Mouse (Mus musculus) cerebellum, adult 2 months (tissue): ENCODE data around the gene Epha2. TPM values are rescaled to one million over a fixed set of nuclear protein-coding genes. Genes with fewer than 3 reads are reported as not detected.

Source experiments
- DNase-seq, 2 experiments: peaks; one replicate each; pipeline ENCODE4 v3.0.0; 2021
- H3K27ac ChIP-seq: fragments of 200-500 bp; 2 replicates; pipeline ENCODE4 v1.5.1; 2012; ENCODE audit warnings: low read length, control low read depth, inconsistent platforms; ENCODE audit not compliant: insufficient read depth
- H3K27me3 ChIP-seq: fragments of 200-500 bp; 2 replicates; pipeline ENCODE4 v1.6.1; 2012; ENCODE audit warnings: inconsistent platforms, mild to moderate bottlenecking, low read length, moderate library complexity; ENCODE audit not compliant: control insufficient read depth, insufficient read depth
- H3K4me1 ChIP-seq: fragments of 200-500 bp; 2 replicates; pipeline ENCODE4 v1.6.1; 2011; ENCODE audit warnings: low read length; ENCODE audit not compliant: control insufficient read depth, insufficient read depth
- H3K4me3 ChIP-seq: fragments of 200-500 bp; replicated peaks from 2 replicates; pipeline ENCODE3; 2011; ENCODE audit warnings: mild to moderate bottlenecking, low read depth, low read length, control low read depth; ENCODE audit not compliant: insufficient read depth
- CTCF ChIP-seq: fragments of 200-500 bp; IDR thresholded peaks from 2 replicates; pipeline ENCODE4 v1.5.1; 2011; ENCODE audit warnings: low read depth, mild to moderate bottlenecking, control low read depth, low read length, moderate library complexity, borderline replicate concordance; ENCODE audit not compliant: insufficient read depth
- POLR2A ChIP-seq: fragments of 200-500 bp; IDR thresholded peaks from 2 replicates; pipeline ENCODE4 v1.6.1; 2011; ENCODE audit warnings: low read length, control low read depth, borderline replicate concordance; ENCODE audit not compliant: insufficient read depth
- WGBS: fragments of 180-500 bp; shearing (Covaris S2); methylation state at CpG from one replicate; pipeline ENCODE4 v1.1.7; 2018; 5-methylcytosine and 5-hydroxymethylcytosine counted together
- polyA plus RNA-seq: library from polyadenylated mRNA; depleted of rRNA; stranded (reverse); fragments of >200 nt; gene quantifications from 2 replicates; pipeline ENCODE4 v1.2.3, GENCODE M21; 2012

The Epha2 gene
- polyA plus RNA-seq, 1 experiment, result 2.0 TPM

GRCm38 (mm10) chr4:141301591-141302427, 769 bp downstream of the Epha2 start:
- Histone ChIP-seq H3K4me3 (peak overlapping the region; percentile 90), H3K27me3 (no peaks in the 10 kb centered on the region; the same call in 1 of the 2 replicates), H3K4me1 (no peaks in the 10 kb centered on the region), H3K27ac (no peak overlapping the region)
- DNase-seq, result no peak
- TF ChIP-seq POLR2A, result no peak
- TF ChIP-seq CTCF, result no peak
- WGBS, result 3% methylated on average over 50 of the region's 51 CpGs

GRCm38 (mm10) chr4:141302428-141303401, 1.7 kb downstream of the Epha2 start:
- 45% methylated on average over 27 of the region's 27 CpGs for WGBS

GRCm38 (mm10) chr4:141303402-141304222, 2.6 kb downstream of the Epha2 start:
- Histone ChIP-seq H3K4me3 (no peak overlapping the region), H3K4me1 (no peaks in the 10 kb centered on the region), H3K27ac (no peak overlapping the region), H3K27me3 (no peaks in the 10 kb centered on the region; the same call in 1 of the 2 replicates)
- 77% methylated on average over 7 of the region's 7 CpGs for WGBS
- no peak for DNase-seq
- TF ChIP-seq POLR2A (no peak), CTCF (no peak)

More at GRCm38 (mm10) chr4:141302428-141303401, 1.7 kb downstream of the Epha2 start:
- H3K4me3 ChIP-seq, result peak overlapping the region; percentile 14
- H3K4me1 ChIP-seq, result no peaks in the 10 kb centered on the region
- DNase-seq, result no peak
- H3K27ac ChIP-seq, result no peak overlapping the region
- no peaks in the 10 kb centered on the region; the same call in 1 of the 2 replicates for H3K27me3 ChIP-seq
- TF ChIP-seq POLR2A (no peak), CTCF (no peak)

GRCm38 (mm10) chr4:141304223-141304611, 3.2 kb downstream of the Epha2 start:
- Histone ChIP-seq H3K4me3 (no peak overlapping the region), H3K4me1 (no peaks in the 10 kb centered on the region), H3K27me3 (no peaks in the 10 kb centered on the region; the same call in 1 of the 2 replicates), H3K27ac (no peak overlapping the region)
- TF ChIP-seq CTCF, result no peak
- no peak for TF ChIP-seq POLR2A
- no peak for DNase-seq
- WGBS, result 95% methylated on average over 4 of the region's 4 CpGs

GRCm38 (mm10) chr4:141306057-141306456, 5.0 kb downstream of the Epha2 start:
- Histone ChIP-seq H3K27me3 (no peaks in the 10 kb centered on the region; the same call in 1 of the 2 replicates), H3K4me3 (no peak overlapping the region), H3K4me1 (peaks cover 5% of the 10 kb centered on the region; the same call in 1 of the 2 replicates), H3K27ac (no peak overlapping the region)
- 47% methylated on average over 8 of the region's 8 CpGs for WGBS
- DNase-seq, result no peak
- TF ChIP-seq CTCF, result no peak

GRCm38 (mm10) chr4:141308381-141308780, 7.3 kb downstream of the Epha2 start:
- DNase-seq, result no peak
- TF ChIP-seq CTCF (no peak), POLR2A (no peak)
- WGBS, result 91% methylated on average over 22 of the region's 22 CpGs
- Histone ChIP-seq H3K27me3 (no peaks in the 10 kb centered on the region), H3K4me1 (peaks cover 11% of the 10 kb centered on the region), H3K4me3 (no peak overlapping the region), H3K27ac (no peak overlapping the region)

- H3K27ac ChIP-seq, result no peak overlapping the region
- no peak overlapping the region for H3K4me3 ChIP-seq
- WGBS, result 92% methylated on average over 34 of the region's 34 CpGs
- H3K4me1 ChIP-seq, result peaks cover 11% of the 10 kb centered on the region
- H3K27me3 ChIP-seq, result no peaks in the 10 kb centered on the region
- DNase-seq, result no peak
- TF ChIP-seq POLR2A (no peak), CTCF (no peak)
Measured at GRCm38 (mm10) chr4:141308857-141309772, 8.1 kb downstream of the Epha2 start.
